Mouse (Mus musculus): ENCODE measurements around the gene Gm8251. TPM values are rescaled to one million over a fixed set of nuclear protein-coding genes. Genes with fewer than 3 reads are reported as not detected.
"Not testable (repeated sequence)": the region's sequence is repeated elsewhere in the genome, so short reads cannot be mapped to it uniquely, and the experiment has no call there.

Gene Gm8251
- total RNA-seq (2021) = under 1 TPM in 1 of 2 experiments, not detected in 1; 0.05 TPM

DNA sequence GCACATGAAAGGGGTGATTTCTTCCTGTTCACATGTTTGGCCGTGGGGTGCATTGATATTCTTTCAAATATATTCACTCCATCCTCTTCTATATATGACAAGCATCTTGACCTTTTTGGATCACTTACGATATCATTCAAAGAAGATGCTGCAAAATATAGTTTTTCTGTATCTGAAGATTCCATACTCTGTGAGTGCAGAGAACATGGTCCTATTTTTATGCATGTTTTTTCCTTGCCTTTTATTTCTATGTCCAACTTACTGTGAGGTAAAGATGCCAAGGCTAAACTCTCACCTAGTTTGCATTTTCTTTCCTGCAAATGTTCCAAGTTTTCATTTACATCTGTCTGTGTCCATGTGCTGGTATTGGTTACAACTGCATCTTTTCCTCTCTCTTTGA is at the start of gene Gm8251:
Gene Gm8251, minus strand, starts transcription at position 101 of the 400 bp plus-strand sequence.
- DNase-seq = no peak

DNA sequence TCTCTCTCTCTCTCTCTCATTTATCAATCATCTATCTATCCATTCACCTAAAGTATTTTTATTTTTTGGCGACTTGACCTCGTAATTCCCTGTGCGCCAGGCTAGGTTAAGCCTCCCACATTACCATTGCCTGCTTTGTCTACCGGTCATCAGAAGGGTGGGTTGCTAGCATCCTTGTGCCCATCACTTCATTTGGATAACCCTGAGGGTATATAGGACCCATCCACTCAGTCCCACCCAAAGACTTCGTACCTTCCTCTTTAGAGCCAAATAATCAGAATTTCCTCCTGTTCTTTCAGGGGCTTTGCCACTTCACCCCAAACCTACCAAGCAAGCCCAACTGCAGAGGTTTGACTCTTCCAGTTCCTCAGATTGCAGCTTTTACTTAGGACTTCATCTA is 41.2 kb upstream of the Gm8251 start:
- DNase-seq = no peak

DNA sequence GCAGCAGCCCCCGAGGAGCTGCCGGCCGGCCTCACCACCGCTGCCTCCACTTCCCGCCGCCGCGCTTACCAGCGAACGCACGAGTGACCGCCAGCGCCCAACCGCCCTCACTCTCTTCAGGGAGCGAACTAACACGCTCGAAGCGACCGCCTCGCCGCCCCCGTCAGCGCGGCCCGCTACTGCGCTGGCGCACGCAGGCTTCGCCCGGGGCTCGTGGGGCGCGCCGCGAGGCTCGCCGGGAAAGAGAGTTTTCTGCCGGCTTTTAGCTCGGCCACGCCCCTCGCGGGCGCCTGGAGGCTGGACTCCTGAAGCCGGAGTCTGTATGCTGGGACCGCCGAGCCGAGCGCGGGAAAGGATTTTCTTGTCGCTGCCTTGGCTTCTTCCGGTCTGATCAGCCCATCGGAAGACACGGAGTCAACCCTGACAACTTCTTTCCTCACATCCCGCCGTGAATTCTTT is 40.6 kb upstream of the Gm8251 start, which contains the start of gene Tex30:
Gene Tex30, minus strand, starts transcription at position 183 of the 459 bp plus-strand sequence.
- DNase-seq = peak; percentile 95

DNA sequence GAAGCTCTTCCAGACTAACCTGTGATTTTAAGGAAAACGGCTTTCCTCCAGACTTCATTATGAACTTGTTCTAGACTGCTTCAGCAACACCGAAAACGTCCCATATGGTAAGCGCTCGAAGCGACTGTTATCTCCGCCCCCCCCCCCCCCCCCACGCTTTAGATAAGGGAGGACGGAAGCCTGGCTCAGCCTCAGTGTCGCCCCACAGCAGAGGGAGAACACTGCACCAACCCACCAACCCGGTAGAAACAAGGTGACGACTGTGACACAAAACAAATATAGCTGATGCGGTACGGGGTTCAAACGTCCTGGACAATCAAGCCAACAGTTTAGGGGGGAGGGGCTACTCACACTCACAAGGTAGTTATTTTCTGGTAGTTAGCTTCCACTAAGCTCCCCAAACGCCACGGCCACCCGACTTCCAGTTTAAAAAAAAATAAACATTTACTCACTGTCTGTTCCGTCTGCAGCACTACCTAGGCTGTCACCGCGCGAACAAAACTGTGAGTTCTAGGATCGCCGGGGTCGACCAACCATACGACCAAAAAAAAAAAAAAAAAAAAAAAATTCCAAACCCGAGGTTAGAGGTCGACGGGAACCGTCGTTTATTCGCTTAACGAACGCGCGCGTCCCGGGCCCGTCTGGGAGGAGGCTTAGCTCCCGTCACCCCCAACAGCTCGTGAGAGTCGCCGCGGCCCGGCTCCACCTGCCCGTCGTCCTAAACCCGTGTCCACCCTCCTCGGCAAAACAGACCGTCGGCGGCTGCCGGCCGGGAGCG is 39.9 kb upstream of the Gm8251 start:
- DNase-seq = peak; percentile 31

DNA sequence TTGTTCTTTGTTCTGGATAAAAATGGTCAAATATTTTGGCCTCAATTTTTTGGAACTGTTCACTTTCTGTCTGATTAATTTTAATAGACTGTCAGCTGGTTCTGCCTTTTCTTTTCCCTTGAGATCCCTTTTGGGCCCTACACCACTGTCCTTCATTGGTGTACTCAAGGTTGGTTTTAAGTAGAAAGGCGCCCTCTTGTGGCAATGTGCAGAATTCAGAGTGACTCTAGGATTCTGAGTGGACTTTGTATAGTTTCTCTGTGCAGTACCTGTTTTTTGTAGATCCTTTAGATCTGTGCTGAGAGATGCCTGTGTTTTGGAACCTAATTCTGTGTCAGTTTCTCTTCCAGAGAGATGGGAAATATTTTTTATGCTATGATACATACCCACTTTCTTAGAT is 2.9 kb upstream of the Gm8251 start:
- DNase-seq = peak; percentile 54

DNA sequence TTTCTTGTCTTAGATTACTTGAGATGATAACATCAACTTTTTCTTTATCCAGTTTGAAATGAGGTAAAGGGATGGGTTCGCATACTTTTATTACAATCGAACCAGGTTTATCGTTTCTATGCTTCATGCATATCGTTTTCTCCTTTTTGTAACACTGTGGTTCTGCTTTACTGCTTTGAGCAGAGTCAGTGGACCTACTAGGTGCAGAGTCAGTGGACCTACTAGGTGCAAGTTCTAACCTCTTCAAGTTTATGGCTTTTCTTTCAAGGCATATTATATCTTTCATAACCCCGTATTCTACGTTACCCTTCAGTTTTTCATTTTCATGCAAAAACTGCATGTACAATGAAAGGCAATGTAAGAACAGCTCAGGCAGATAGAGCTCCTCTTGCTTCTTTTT is 1.7 kb upstream of the Gm8251 start:
- no peak for DNase-seq

DNA sequence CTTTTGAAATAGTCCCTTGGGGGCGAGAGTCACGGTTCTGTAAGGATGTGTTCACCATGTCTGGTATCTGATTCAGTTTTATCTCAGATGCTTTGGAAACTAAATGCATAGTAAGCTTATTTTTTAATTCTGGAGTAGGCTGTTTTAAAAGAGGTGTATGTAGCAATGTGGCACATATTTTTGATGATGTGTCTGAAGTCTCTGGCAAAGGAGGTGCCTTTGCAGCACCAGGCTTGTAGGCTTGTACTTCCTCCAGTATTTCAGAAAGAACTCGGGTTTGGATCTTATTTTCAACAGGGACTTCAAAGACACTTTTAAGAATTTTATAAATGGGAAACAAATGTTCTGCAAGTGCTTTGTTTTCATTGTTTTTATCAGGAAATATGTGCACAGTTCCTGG is 3.9 kb downstream of the Gm8251 start:
- no peak for DNase-seq

DNA sequence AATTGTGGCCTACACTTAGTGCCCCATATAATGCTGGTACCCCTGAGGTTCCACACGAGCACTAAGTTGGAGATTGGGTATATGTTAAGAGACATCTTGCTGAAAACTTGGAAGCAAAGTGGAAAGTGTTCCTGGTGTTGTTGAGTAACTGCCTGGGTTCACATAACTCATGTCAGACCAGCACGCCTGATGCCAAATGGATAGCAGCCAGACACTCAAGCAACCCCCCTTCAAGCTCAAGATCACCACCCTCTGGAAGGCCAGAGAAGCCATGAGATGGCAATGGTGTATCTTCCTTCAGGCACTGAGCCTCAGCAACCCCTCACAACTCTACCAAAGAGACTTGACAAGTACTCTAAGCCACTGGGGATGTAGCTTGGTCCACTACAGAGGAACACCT is 15.2 kb downstream of the Gm8251 start:
- DNase-seq = no peak

DNA sequence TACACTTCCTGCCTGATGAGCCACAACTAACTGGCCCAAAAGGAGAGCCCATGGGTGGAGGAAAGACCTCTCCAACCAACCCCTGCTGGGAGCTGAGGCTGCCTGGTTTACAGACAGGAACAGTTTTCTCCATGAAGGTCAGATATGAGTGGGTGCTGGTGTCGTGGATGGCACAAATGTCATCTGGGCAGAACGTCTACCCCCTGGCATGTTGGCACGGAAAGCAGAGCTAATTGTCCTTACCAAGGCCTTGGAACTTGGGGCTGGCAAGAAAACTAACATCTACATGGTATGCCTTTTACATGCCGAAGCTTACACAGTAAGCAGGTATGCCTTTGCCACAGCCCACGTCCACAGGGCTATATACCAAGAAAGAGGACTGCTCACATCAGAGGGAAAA is 16.0 kb downstream of the Gm8251 start:
- not testable (repeated sequence) for DNase-seq

DNA sequence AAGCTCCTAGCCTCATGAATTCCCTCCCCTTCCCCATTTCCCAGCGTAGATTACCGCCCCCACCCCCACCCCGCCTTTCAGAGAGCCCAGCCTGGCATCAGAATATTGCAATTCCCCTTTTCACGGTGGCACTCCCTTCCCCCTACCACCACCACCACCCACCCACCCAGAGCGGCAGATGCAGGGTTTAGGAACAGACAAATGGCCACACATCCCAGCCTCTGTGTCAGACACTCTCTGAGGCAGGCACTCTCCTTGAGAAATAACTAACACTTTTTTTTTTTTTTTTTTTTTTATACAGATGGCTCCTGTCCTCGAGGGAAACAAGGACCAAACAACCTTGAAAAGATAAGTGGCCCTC is 19.2 kb downstream of the Gm8251 start:
- DNase-seq = no peak

DNA sequence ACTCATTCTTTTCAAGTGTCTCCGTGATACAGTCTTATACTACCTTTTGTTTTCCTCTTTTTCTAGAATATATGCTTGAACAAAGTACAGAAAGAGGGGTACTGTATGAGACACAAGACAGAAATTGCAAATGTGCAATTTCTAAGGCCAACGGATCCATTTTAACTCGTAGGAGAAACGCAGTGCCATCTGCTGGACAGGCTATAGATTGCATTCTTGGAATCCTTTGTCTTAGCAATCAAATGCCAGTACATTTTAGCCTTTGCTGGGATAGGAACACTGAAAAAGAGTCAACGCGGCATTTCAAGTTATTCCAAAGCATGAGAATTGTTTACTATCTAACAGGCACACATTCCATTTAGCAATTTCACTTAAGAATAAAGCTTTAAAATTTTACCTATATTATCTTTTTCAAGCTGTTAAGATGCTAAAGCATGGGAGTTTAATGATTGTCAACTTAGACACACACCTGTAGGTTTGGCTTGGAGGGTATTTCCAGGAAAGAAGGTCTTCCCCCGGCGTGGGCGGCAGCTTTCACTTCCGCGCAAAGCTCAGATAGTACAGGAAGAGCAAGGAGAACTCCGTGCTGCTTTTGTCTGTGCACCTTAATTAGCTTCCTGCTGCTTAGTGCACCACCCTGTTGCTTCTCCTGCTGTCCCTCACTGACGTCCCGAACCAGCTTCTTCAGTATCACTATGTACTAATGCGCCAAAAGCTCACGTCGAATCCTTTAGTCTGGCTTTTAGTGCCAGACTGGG is 19.8 kb downstream of the Gm8251 start:
- peak; percentile 75 for DNase-seq

DNA sequence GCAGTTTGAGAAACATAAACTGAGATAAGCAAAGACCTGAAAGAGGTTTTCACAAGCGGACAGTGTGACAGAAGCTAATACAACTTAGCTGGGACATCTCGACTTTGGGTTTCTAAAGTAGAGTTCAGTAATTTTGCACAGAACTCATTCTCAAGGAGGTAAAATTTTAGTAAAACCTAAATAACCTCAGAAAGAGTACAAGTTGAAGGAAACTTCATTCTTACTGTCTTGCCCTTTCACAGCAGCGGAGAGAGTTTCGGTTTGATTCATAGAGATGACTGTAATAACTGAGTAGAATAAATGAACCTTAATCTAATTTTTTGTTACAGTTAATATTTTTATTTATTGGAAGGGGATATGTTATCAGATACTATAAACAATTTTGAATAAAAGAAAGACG is 28.8 kb downstream of the Gm8251 start:
- no peak for DNase-seq

DNA sequence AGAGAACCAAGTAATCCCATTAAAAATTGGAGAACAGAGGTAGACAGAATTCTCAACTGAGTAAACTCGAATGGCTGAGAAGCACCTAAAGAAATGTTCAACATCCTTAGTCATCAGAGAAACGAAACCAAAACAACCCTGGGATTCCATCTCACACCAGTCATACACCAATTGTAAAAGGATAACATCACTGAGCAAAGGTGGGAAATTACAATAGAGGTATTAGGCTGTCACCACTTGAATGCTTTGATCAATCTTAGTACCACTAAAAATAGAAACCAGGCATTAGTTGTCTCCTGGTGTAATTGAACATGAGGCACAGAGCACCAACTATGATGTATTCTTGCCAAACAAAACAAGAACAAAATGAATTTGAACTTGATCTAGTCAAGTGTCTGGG is 29.5 kb downstream of the Gm8251 start:
- no peak for DNase-seq

DNA sequence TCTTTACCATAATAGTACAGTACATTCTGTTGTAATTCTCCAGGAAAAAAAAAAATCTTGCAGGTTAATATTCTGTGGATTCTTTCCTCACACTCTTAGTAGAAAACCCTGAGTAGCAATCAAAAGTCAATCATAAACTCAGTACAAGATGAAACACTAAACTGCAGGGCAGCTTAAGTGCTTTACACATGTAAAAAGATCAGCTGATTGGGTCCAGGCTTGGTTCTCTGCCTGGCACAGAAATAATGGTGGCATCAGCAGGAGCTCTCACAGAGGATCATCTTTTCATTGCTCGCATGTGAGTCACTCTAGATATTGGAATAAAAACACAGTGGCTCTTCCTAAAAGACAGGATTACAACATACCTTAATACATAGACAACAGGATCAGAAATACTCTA is 34.1 kb downstream of the Gm8251 start:
- DNase-seq = no peak

DNA sequence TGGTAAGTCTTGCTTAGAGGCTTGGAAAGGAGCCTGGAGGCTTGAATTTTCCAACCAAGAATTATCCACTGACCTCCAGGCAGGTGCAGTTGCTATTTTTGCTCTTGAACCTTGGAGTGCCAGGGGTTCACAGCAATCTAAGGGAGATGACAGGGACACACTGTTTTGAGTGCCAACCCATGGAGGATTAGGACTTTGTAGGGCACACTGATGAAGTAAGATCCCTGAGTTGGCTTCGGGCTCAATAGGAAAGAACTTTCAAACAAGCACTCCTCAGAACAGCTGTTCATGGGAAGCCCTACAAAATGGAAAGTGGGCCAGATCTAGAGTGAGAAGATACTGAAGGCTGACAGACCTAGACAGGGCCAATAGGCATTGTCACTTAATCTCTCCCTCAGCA is 39.1 kb downstream of the Gm8251 start:
- DNase-seq = no peak

DNA sequence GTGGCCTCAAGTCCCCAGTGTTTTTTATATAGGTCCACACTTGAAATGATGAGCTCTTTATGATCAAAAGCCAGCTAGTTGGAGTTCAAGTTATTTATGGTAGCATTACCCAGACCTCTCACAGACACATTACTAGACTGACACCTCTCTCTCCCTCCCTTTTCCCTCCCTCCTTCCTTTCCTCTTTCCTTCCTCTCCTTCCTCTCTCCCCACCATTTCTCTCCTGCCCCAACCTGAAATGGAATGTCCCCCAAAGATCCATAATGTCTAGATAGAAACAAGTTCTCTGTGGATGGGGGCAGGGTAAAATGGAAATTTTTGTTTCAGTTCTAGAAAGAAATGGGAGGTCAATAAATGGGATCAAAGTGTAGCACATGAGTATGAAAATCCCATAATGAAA is 41.8 kb downstream of the Gm8251 start, which contains the start of gene Mettl21c:
Gene Mettl21c, minus strand, starts transcription at position 101 of the 400 bp plus-strand sequence.
- DNase-seq = no peak

DNA sequence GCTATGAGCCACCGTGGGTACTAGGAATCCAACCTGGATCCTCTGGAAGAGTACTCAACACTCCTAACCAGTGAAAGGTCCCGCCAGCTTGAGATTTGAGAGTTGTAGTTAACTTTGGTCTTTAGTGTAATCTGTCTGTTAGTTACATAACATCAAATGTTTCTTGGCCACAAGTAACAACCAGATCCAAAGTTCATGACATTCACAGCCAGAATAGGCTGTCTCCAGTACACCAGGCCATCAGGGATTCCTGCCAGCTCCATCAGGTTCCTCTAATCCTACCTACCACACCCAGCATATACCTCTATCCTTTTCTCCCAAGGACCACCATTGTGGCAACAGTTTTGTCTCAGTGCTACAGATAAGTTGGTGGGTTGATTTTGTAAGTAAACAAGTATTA is 46.2 kb downstream of the Gm8251 start:
- DNase-seq = no peak

Other genes with a start within 250 kb of the Gm8251 start
- 10 to 100 TPM; 15.7 to 18.9 TPM for gene Uxs1, start 234.1 kb downstream of the Gm8251 start, total RNA-seq (2021)
- 10 to 100 TPM; 49.4 to 51.6 TPM for gene Tpp2, start 128.3 kb downstream of the Gm8251 start, total RNA-seq (2021)
- not detected for gene Mettl21c, start 41.9 kb downstream of the Gm8251 start, total RNA-seq (2021)
- 10 to 100 TPM; 17.2 to 20.7 TPM for gene Tex30, start 40.5 kb upstream of the Gm8251 start, total RNA-seq (2021)
- gene Kdelc1, start 56.9 kb upstream of the Gm8251 start, total RNA-seq (2021) = 10 to 100 TPM; 26.7 to 28.9 TPM
- 10 to 100 TPM; 11.3 to 13.8 TPM for gene Bivm, start 57.0 kb upstream of the Gm8251 start, total RNA-seq (2021)
- gene Ercc5, start 85.8 kb upstream of the Gm8251 start, total RNA-seq (2021) = 10 to 100 TPM; 16.9 to 20.1 TPM
- not detected for gene Mettl21e, start 157.0 kb upstream of the Gm8251 start, total RNA-seq (2021)

All from heart, postnatal 4 days (tissue).